Mouse (Mus musculus) midbrain, embryonic 15.5 days (tissue): ENCODE data around the gene Snx21. TPM values are rescaled to one million over a fixed set of nuclear protein-coding genes. Genes with fewer than 3 reads are reported as not detected.
A peak's percentile ranks its signal among the peaks of the same experiment; 100 is the strongest.
"Not testable (repeated sequence)": the region's sequence is repeated elsewhere in the genome, so short reads cannot be mapped to it uniquely, and the experiment has no call there.

Source experiments
- ATAC-seq: fragments of 200-750 bp; cut with Nextera tagmentation; replicated peaks from 2 replicates; pipeline ENCODE4 v1.8.0; 2017; ENCODE audit warnings: moderate TSS enrichment
- H3K27ac ChIP-seq: fragments of 300-500 bp; sonication (generic); 2 replicates; pipeline ENCODE4 v1.5.1; 2015; ENCODE audit warnings: mild to moderate bottlenecking, inconsistent platforms
- H3K27me3 ChIP-seq: fragments of 300-500 bp; sonication (generic); replicated peaks from 2 replicates; pipeline ENCODE4 v1.6.1; 2015; ENCODE audit warnings: inconsistent platforms
- H3K36me3 ChIP-seq: fragments of 300-500 bp; sonication (generic); replicated peaks from 2 replicates; pipeline ENCODE4 v1.6.1; 2015; ENCODE audit warnings: inconsistent platforms
- H3K4me1 ChIP-seq: fragments of 300-500 bp; sonication (generic); 2 replicates; pipeline ENCODE4 v1.6.1; 2015; ENCODE audit warnings: inconsistent platforms
- H3K4me2 ChIP-seq: fragments of 300-500 bp; sonication (generic); 2 replicates; pipeline ENCODE4 v1.6.1; 2015; ENCODE audit warnings: inconsistent platforms, mild to moderate bottlenecking, moderate library complexity
- H3K4me3 ChIP-seq: fragments of 300-500 bp; sonication (generic); 2 replicates; pipeline ENCODE4 v1.5.1; 2015; ENCODE audit warnings: mild to moderate bottlenecking, inconsistent platforms
- H3K9ac ChIP-seq: fragments of 300-500 bp; sonication (generic); 2 replicates; pipeline ENCODE4 v1.6.1; 2015; ENCODE audit warnings: mild to moderate bottlenecking, inconsistent platforms
- H3K9me3 ChIP-seq: fragments of 300-500 bp; sonication (generic); 2 replicates; pipeline ENCODE4 v1.6.1; 2016; ENCODE audit warnings: inconsistent platforms
- WGBS: fragments of 180-500 bp; shearing (Covaris S2); methylation state at CpG from one replicate; pipeline ENCODE4 v1.1.7; 2015; ENCODE audit warnings: mixed read lengths; 5-methylcytosine and 5-hydroxymethylcytosine counted together
- polyA plus RNA-seq: library from polyadenylated mRNA; unstranded; fragments of >200 nt; fragmentation: Nextera tagmentation; extraction: Ambion mirVana; gene quantifications from 2 replicates; pipeline ENCODE4 v1.2.1, GENCODE M21; 2015

The Snx21 gene
- polyA plus RNA-seq, 1 experiment from 2014 or later, result 34.8 TPM

DNA sequence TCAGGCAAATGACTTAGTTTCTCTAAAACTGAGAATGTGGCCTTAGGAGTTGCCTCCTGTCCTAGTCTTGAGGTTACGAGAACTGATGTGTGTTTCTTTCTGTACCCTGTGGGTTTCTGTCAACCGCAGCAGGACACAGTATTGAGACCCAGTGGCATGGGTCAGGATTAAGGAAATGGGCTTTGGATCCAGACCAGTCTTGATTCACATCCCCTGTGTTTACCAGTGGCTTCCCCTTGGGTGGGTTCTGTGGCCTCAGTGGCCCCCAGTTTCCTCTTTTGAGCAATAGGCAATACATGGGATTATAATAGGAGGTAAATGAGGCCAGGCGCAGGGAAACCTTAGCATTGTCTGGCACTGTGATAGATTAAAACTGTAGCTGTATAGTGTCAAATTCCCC is 1.4 kb downstream of the Snx21 start:
- 85% methylated on average over 3 of the region's 3 CpGs for WGBS

DNA sequence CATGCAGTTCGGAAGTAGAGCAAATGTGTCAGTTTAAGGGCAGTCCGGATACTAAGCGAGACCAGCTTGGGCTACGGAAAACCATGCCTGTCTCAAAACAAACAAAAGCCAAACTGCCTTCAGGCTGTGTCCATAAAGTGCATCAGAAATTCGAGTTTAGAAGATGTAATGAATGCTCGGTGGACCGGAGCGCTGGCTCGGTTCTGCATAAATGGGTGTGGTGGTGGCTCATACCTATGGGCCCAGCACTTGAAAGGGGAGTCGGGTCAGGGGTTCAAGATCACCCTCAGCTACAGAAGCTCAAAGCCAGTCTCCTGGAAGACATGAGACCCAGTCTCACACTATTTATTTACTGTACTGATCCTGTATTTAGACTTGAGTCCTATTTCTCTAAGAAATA is 2.2 kb downstream of the Snx21 start:
- Histone ChIP-seq H3K36me3 (peaks cover 5% of the 10 kb centered on the region; the same call in 1 of the 2 replicates), H3K9me3 (no peaks in the 10 kb centered on the region), H3K4me1 (peaks cover 24% of the 10 kb centered on the region), H3K27me3 (no peaks in the 10 kb centered on the region), H3K27ac (no peak overlapping the region), H3K4me3 (no peak overlapping the region), H3K9ac (no peak overlapping the region), H3K4me2 (no peak overlapping the region)
- 84% methylated on average over 10 of the region's 10 CpGs for WGBS
- ATAC-seq, result no peak

More for the DNA sequence above, 1.4 kb downstream of the Snx21 start:
- H3K4me2 ChIP-seq, result peak overlapping the region; percentile 88
- no peak overlapping the region for H3K9ac ChIP-seq
- 0 out of 2 replicates have a peak overlapping the region, but pooled peaks have one; percentile 57 for H3K4me3 ChIP-seq
- ATAC-seq, result no peak
- H3K27ac ChIP-seq, result no peak overlapping the region
- H3K9me3 ChIP-seq, result no peaks in the 10 kb centered on the region
- H3K36me3 ChIP-seq, result no peaks in the 10 kb centered on the region; the same call in 1 of the 2 replicates
- peaks cover 24% of the 10 kb centered on the region for H3K4me1 ChIP-seq
- H3K27me3 ChIP-seq, result no peaks in the 10 kb centered on the region

DNA sequence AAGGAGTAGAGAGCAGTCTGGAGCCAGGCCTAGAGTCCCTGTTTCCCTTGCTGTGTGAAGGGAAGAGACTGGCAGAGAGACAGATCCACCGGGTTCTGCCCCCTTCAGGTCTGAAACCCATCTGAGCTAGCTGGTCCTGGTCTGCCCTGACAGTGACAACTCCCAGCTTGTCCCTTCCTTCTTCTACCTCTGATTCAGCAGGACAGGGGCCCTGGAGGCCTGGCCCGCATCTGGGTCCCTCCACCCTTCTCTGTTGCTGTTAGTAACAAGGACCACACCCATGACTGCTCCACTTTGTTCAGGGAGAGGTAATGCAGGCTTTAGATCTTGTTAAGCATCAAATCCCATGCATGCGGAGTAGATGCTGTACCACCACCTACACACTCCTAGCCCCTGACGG is 2.8 kb downstream of the Snx21 start:
- ATAC-seq, result no peak
- Histone ChIP-seq H3K4me3 (no peak overlapping the region), H3K36me3 (peaks cover 5% of the 10 kb centered on the region; the same call in 1 of the 2 replicates), H3K9me3 (no peaks in the 10 kb centered on the region), H3K4me1 (peaks cover 24% of the 10 kb centered on the region), H3K27ac (no peak overlapping the region), H3K4me2 (no peak overlapping the region), H3K9ac (no peak overlapping the region), H3K27me3 (no peaks in the 10 kb centered on the region)
- WGBS, result 82% methylated on average over 4 of the region's 4 CpGs

DNA sequence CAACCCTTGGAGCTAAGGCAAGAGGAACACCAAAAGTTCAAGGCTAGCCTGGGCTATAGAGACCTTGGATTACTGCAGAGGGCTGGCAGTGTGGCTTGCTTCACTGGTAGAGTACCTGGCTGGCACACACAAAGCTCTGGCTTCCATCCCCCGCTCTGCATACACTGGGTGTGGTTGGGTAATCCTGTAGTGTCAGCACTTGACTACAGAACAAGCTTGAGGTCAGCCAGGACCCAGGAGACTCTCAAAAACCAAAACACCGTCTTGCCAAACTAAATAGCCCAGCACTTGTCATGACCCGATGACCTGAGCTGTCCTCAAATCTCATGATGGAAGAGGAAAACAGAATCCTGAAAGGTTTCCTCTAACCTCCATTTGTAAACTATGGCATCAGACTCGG is 4.8 kb downstream of the Snx21 start:
- H3K4me2 ChIP-seq, result no peak overlapping the region
- H3K9ac ChIP-seq, result no peak overlapping the region
- peaks cover 11% of the 10 kb centered on the region for H3K36me3 ChIP-seq

DNA sequence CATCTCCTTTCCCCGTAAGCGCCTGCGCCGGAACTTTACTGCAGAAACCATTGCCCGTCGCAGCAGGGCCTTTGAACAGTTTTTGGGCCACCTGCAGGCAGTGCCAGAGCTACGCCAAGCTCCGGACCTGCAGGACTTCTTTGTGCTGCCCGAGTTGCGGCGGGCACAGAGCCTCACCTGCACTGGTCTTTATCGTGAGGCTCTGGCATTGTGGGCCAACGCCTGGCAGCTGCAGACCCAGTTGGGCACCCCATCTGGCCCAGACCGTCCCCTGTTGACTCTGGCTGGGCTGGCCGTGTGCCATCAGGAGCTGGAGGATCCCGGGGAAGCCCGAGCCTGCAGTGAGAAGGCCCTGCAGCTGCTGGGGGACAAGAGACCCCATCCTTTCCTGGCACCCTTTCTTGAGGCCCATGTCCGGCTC is 6.2 kb downstream of the Snx21 start:
- WGBS, result 94% methylated on average over 18 of the region's 18 CpGs
- H3K36me3 ChIP-seq, result peaks cover 18% of the 10 kb centered on the region
- no peak for ATAC-seq
- no peak overlapping the region for H3K27ac ChIP-seq
- no peak overlapping the region for H3K9ac ChIP-seq
- H3K9me3 ChIP-seq, result no peaks in the 10 kb centered on the region
- no peak overlapping the region for H3K4me3 ChIP-seq
- no peaks in the 10 kb centered on the region for H3K27me3 ChIP-seq
- no peak overlapping the region for H3K4me2 ChIP-seq
- peaks cover 9% of the 10 kb centered on the region; the same call in 1 of the 2 replicates for H3K4me1 ChIP-seq

More for the DNA sequence above, 4.8 kb downstream of the Snx21 start:
- no peak overlapping the region for H3K4me3 ChIP-seq
- H3K27ac ChIP-seq, result no peak overlapping the region
- H3K27me3 ChIP-seq, result no peaks in the 10 kb centered on the region
- peaks cover 16% of the 10 kb centered on the region for H3K4me1 ChIP-seq
- ATAC-seq, result no peak
- no peaks in the 10 kb centered on the region for H3K9me3 ChIP-seq
- 85% methylated on average over 4 of the region's 4 CpGs for WGBS

DNA sequence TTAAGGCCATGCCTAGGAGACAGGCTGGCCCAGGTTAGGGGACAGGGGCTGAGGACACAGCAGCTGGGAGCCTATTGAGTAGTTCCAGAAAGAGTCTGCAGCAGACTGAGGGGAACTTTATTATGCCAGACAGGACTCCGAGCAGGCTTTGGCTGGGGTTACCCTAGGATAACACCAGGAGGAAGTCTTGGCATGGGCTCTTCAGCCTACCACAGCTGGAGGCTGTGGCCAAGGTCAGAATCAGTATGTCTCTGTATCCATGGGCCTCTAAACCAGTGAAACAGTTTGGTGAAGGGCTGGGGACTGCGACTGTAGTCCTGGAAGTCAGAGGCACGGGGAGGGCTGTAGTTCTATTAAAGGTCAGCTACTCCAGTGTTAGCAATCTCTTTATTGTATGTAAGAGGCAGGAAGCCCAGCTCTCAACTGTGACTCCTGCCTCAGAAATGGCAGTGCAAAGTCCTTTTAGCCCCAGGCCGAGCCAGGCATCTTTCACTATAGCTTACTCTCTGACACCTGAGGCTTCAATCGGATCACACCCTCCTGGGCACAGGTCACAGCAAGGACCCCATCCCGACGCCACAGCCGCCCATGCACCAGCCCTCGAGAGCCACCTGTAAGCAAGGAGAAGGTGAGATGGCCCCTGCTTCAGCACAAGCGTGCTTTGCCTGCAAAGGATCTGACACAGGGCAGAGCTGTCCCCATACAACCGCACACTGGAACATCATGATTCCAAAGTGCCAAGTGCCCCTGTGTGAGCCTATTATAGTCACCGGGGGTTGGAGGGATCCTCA is 7.0 kb downstream of the Snx21 start:
- Histone ChIP-seq H3K36me3 (peaks cover 20% of the 10 kb centered on the region), H3K9me3 (no peaks in the 10 kb centered on the region), H3K4me3 (no peak overlapping the region), H3K27me3 (no peaks in the 10 kb centered on the region), H3K27ac (no peak overlapping the region), H3K9ac (no peak overlapping the region), H3K4me2 (no peak overlapping the region), H3K4me1 (peaks cover 4% of the 10 kb centered on the region; the same call in 1 of the 2 replicates)
- no peak for ATAC-seq
- 95% methylated on average over 12 of the region's 12 CpGs for WGBS

DNA sequence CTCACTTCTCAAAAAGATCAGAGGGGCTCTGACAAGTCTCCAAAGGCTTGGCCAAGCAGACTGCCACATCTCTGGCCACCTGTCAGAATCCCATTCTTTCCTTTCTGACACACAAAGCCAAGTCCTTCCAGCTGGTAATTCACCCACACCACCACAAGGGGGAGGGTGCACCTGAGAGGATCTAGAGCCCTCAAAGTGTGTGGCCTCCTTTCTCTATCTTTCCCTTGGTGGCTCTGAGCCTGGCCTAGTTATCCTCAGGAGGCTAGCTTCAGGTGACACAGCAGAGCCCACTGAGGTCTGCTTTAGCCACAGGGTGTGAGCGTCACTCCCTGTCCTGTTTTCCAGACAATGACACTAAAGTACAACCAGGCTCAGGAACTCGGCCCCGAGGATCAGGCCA is 7.6 kb downstream of the Snx21 start:
- H3K36me3 ChIP-seq, result peaks cover 25% of the 10 kb centered on the region
- no peak overlapping the region for H3K4me2 ChIP-seq
- H3K4me3 ChIP-seq, result no peak overlapping the region
- H3K27me3 ChIP-seq, result no peaks in the 10 kb centered on the region
- 81% methylated on average over 3 of the region's 3 CpGs for WGBS
- no peak overlapping the region for H3K9ac ChIP-seq
- H3K4me1 ChIP-seq, result peaks cover 3% of the 10 kb centered on the region; the same call in 1 of the 2 replicates
- H3K27ac ChIP-seq, result no peak overlapping the region
- no peaks in the 10 kb centered on the region for H3K9me3 ChIP-seq
- ATAC-seq, result no peak

DNA sequence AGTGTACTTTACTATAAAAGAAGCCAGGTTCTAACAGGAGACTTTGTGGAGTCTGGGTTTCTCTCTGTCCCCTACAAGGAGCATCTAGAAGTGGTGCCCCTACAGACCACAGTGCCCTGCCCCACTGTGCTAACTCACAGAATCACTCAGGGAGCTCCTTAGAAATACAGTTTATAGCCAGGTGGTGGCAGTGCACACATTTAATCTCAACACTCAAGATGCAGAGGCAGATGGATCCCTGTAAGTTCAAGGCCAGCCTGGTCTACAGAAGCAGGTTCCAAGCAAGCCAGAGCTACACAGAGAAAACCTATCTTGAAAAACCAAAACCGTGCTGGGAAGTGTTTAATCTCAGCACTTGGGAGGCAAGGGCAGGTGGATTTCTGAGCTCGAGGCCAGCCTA is 8.1 kb downstream of the Snx21 start:
- ATAC-seq, result no peak
- Histone ChIP-seq H3K27ac (no peak overlapping the region), H3K9me3 (no peaks in the 10 kb centered on the region), H3K9ac (no peak overlapping the region), H3K4me1 (no peaks in the 10 kb centered on the region; the same call in 1 of the 2 replicates), H3K27me3 (no peaks in the 10 kb centered on the region), H3K4me3 (no peak overlapping the region), H3K36me3 (peaks cover 26% of the 10 kb centered on the region), H3K4me2 (no peak overlapping the region)
- WGBS, result 97% methylated on average over 2 of the region's 2 CpGs

DNA sequence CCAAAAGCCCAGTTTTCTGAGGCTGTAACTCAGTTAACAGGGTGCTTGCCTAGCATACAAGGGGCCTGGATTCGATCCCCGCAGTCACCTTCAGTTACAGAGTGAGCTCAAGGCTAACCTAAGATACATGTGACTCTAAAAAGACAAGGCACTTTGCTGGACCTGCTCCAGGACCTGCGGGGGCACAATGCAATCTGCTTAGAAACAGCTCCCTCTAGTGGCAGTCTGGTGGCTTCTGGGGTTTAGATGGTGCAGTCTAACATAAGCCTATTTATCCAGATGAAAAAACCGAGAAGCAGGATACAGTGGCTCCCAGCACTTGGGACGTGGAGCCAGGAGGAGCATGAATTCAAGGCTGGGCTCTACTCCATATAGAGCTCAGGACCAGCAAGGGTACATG is 8.7 kb downstream of the Snx21 start:
- Histone ChIP-seq H3K27me3 (no peaks in the 10 kb centered on the region), H3K27ac (0 out of 2 replicates have a peak overlapping the region, but pooled peaks have one; percentile 31), H3K36me3 (peaks cover 26% of the 10 kb centered on the region), H3K9ac (no peak overlapping the region), H3K4me1 (no peaks in the 10 kb centered on the region), H3K4me3 (no peak overlapping the region), H3K9me3 (no peaks in the 10 kb centered on the region), H3K4me2 (no peak overlapping the region)
- 33% methylated on average over 5 of the region's 5 CpGs for WGBS
- ATAC-seq, result no peak

DNA sequence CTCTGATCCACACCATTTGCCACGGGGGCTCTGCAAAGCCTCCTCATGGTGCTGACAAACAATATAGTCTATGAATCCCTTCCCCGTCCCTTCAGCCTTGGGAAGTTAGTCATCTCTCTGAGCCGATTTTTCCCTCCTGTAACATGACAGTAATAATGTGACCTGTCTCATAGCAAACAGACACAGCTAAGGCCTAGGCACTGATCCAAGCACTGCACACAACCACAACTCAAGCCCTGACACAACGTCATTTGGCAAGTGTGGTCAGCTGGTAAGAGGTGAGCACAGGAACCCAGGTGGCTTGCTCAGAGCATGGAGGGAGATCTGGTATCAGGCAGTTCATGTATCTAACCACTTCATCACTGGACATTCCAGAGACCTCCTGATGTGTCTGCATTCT is 10.2 kb downstream of the Snx21 start:
- Histone ChIP-seq H3K27ac (no peak overlapping the region), H3K9me3 (no peaks in the 10 kb centered on the region), H3K36me3 (peaks cover 26% of the 10 kb centered on the region), H3K9ac (no peak overlapping the region), H3K4me3 (no peak overlapping the region), H3K4me1 (no peaks in the 10 kb centered on the region), H3K27me3 (no peaks in the 10 kb centered on the region), H3K4me2 (no peak overlapping the region)
- ATAC-seq, result no peak
- WGBS, result 85% methylated on average over 4 of the region's 4 CpGs

DNA sequence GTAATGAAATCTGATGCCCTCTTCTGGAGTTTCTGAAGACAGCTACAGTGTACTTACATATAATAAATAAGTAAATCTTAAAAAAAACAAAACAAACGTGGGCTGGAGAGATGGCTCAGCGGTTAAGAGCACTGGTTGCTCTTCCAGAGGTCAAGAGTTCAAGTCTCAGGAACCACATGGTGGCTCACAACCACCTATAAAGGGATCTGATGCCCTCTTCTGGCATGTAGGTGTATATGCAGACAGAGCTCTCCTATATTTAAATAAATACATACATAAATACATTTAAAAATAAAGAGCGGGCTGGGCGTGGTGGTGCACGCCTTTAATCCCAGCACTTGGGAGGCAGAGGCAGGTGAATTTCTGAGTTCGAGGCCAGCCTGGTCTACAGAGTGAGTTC is 12.9 kb downstream of the Snx21 start:
- not testable (repeated sequence) for ATAC-seq, H3K27ac ChIP-seq, H3K9me3 ChIP-seq, H3K9ac ChIP-seq, H3K27me3 ChIP-seq, H3K4me1 ChIP-seq, H3K4me3 ChIP-seq, H3K4me2 ChIP-seq
- H3K36me3 ChIP-seq, result peaks cover 20% of the 10 kb centered on the region
- WGBS, result 89% methylated on average over 6 of the region's 6 CpGs

DNA sequence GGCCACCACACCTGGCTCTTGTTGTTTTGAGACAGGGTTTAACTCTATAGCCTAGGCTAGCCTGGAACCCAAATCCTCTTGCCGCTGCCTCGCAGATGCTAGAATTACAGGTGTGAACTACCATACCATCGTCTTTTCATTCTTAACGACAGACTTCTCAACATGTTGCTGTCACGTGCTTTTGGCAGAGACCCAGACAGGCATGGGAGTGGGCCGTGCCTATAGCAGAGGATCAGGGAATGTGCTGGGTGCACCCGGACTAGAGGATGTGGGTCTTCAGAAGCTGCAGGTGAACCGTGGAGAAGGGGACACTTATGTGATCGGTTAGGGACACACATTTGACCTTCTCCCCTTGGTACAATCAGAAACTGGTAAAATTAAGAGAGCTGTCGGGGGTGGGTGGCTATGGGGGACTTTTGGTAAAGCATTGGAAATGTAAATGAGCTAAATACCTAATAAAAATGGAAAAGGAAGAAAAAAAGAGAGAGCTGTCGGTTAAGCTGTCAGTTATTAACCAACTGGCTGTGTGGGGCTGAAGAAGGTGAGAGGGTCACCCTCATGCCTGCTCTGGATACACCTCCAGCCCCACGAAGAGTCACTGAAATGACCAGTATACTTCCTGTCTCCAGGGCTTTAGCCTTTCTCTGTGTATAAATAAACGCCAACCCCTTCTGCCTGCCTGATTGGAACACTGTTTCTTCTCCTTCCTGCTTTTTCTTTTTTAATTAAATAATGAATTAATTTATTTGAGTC is 14.8 kb downstream of the Snx21 start:
- Histone ChIP-seq H3K27me3 (no peaks in the 10 kb centered on the region), H3K36me3 (peaks cover 14% of the 10 kb centered on the region; the same call in 1 of the 2 replicates), H3K4me2 (no peak overlapping the region), H3K9me3 (no peaks in the 10 kb centered on the region), H3K4me1 (peaks cover 15% of the 10 kb centered on the region), H3K9ac (no peak overlapping the region), H3K4me3 (no peak overlapping the region), H3K27ac (no peak overlapping the region)
- ATAC-seq, result no peak
- 94% methylated on average over 13 of the region's 13 CpGs for WGBS
